Mouse (Mus musculus) layer of hippocampus, postnatal 10 days (tissue): Measurements from ENCODE around the gene 4933427D14Rik. TPM values are rescaled to one million over a fixed set of nuclear protein-coding genes. Genes with fewer than 3 reads are reported as not detected.

Experiments used
- DNase-seq, 2 experiments: peaks; one replicate each; pipeline ENCODE4 v3.0.0; 2021; ENCODE audit warnings: low spot score in 2 of 2
- total RNA-seq, 2 experiments: library from RNA; stranded (reverse); gene quantifications; 2 replicates each; pipeline ENCODE4 v1.2.3; 2021

Gene 4933427D14Rik
- total RNA-seq, 2 experiments from 2014 or later, result 23.4 to 24.3 TPM

GRCm38 (mm10) chr11:72145182-72145876, 61.9 kb downstream of the 4933427D14Rik start:
- DNase-seq, result peak in 1 of 2 experiments; percentile 44

GRCm38 (mm10) chr11:72142889-72143288, 64.4 kb downstream of the 4933427D14Rik start:
- no peak for DNase-seq

DNA sequence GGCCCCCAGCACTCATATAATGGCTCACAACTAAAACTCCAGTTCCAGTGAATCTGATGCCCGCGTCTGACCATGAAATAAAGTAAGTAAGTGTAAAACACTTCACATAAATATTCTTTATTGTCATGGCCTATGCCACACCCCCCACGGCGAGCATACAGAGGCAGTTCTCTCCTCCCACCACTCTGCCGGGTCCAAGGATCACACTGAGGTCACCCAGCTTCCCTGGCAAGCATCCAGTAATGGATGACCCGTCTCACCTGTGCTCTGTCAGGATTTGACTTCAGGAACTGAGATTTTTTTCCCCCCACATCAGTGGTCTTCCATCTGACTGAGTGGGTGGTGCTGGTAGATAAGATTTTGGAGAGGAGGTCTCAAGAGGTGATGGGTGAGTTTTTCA, 67.1 kb downstream of the 4933427D14Rik start:
- DNase-seq, result no peak

- no peak for DNase-seq
Measured at GRCm38 (mm10) chr11:72136231-72136982, 70.9 kb downstream of the 4933427D14Rik start.

DNA sequence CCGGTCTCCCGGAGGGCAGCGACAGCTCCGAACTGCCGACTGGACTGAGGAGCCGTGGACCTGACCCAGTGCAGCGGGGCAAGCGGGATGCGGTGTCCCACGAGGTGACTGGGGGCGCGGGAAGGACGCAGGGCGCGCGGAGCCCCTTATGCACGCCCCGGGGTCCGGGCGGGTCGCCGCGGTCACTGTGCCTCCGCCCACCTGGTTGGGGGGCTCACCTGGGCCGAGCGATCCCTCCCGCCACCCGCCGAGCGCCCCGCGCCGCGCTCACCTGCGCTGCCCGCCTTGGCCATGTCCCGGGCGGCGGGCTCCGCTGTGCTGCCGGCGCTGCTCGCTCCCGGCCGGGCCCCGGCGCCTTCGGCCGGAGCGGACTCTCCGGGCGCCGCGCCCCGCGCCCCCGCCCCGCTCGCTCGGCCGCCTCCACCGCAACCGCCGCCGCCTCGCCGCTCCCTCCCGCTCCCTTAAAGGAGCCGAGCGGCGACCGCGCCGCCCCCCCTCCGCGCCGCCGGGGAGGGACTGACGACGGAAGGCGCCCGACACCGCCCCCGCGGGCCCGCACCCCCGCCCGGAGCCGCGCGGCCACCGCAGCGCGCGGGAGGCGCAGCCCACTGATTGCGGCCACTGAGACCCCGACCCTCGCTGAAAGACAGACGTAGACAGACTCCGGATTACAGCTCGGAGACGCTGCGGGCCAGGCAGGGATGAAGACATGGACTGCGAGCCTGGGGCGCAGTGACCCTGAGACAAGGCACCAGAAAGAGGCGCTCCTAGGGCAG, 71.7 kb downstream of the 4933427D14Rik start, which contains the start of gene Pitpnm3:
Pitpnm3 (minus strand) TSS at position 396 of the 776 bp plus-strand sequence.
- peak in 1 of 2 experiments; percentile 53 for DNase-seq

DNA sequence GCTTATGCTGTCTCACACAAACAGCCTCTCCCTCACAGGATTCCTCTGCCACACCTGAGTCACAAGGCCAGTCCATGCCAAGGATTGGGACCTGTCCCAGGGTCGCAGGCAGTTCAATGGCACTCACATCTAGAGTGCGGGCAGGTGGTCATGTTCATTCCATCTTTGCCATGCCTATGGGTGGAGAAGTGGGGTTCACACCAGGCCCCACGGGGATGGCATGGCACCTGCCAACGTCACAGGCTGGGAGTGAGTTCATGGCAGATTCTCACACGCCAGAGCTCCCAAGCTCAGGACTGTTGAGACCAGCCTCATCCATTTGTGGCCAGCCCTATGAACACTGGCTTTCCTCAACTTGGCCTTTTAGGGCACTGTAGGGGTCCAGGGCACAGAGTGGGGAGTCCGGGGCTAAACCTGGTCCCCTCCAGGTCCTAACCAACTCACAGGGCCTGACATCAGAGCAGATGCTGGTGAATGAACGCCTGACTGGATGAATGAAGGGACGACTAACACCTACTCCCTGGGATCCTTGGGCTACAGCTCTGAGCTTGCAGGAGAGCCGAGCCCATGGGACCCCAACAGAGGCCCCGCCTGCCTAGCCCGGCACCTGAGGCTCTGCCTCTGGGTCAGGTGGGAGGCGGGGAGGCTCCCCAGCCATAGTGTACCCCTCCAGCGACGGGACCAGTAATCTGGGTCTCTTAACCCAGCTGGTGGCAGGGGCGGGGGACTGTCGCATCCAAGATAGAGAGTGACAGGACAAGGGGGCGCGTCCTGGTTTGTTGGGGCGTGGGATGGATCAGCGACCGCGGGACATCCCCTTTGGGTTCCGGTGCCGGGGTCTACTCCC, 72.5 kb downstream of the 4933427D14Rik start:
- DNase-seq, result no peak

DNA sequence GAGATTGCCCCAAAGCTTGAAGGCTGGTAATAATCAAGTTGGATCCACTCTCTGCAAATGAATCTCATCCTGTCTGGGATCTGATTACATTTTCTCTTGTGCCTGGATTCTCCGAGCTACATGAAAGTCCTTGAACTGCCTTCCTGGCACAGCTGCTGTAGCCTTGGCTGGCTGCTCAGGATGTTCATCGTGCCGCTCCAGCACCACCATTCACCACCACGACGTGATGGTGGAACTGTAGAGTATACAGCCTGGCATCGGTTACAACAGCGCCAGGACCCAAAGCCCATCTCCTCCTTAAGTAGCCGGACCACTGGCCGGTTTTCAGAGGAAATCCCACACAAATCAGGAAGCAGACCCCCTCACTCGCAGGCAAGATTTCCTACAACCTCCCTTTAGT, 74.2 kb downstream of the 4933427D14Rik start:
- no peak for DNase-seq

GRCm38 (mm10) chr11:72132266-72132665, 75.0 kb downstream of the 4933427D14Rik start:
- DNase-seq, result peak; percentile 55 to 63

DNA sequence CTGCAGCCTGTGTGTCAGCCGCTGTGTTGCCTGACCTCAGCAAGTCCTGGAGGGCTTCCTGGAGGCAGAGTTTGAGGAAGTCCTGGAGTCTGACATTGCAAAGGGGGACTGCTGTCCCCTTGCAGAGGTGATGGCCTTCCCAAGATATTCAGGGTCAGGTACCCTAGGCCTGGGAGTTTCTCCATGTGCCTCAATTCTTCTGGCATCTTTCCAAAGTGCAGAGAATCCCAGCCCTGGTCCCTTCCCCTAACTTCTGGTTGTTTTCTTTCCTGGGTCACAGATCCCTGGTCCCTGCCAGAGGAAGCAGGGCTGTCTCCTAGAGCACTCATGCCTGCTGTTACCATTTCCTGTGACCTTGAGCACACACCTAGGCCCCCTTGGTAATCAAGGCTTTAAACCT, 75.6 kb downstream of the 4933427D14Rik start:
- DNase-seq, result no peak

- no peak for DNase-seq
Measured at GRCm38 (mm10) chr11:72130905-72131304, 76.4 kb downstream of the 4933427D14Rik start.

GRCm38 (mm10) chr11:72130472-72130871, 76.8 kb downstream of the 4933427D14Rik start:
- no peak for DNase-seq

DNA sequence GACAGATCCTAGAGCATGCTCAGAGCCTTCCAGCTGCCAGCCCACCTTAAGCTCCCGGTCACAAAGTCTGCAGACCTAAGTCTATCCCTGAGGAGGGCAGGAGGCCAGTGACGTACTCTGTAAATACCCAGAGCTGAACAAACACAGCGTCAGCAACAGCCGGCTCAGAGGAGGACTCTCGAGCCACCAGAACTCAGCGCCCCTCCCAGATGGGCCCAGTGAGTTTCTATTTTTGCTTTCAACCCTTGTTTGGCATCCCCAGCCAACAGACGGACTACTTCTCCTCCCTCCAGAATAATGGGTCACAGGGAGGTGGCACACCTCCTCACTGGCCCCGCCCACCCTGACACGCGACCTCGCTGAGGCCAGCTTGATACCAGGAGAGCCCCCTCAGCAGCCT, 77.2 kb downstream of the 4933427D14Rik start:
- DNase-seq, result no peak

GRCm38 (mm10) chr11:72129032-72129894, 78.0 kb downstream of the 4933427D14Rik start:
- peak; percentile 45 to 52 for DNase-seq

DNA sequence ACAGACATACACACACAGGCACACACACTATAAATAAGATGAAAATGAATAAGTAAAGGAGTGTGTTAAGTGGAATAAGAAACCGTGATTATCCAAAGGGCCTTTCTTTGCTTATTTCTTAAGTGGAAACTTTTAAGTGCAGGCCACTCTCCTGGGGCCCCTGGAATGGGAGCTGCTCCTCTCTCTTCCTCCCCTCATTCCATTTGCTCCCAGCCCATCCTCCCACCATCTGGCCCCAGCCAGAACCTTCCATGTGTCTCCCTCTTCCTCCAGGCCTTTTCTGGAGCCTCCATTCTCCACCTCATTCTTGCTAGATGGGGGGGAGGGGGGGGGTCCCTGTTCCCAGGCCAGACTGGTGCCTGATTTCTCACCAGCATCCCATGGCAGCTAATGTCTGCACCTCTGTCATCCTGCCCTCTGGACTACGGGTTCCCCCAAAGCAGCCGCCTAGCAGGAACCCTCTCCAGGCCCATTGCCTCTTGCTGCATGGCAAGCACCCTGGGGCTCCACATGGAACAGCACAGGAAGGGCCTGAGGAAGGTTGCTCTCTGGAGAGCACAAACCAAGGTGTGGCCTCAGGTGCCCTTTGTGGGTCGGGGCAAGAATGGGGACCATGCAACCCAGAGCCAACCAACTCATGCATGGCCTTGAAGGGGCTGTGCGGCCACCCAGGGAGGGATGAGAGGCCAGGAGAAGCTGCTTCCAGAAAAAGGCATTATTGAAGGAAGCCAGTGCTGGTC, 79.6 kb downstream of the 4933427D14Rik start:
- DNase-seq, result no peak

DNA sequence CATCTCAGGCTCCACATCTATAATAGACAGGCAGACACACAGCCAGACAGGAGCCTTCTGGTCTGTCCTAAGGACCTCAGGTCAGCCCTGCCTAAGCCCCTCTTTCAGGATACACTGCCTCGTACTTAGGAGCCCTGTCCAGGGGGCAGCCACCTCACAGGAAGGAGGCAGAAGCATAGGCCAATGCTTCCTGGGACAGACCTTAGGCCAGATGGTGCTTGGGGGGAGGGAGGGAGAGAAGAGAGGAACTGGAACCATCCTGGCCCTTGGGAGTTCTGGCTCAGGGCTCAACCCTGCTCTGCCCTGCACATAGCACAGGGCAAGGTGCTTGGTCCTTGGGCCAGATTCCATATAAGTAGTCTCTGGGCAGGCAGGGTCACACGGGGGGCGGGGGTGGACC, 81.5 kb downstream of the 4933427D14Rik start:
- no peak for DNase-seq

- DNase-seq, result no peak
Measured at GRCm38 (mm10) chr11:72123531-72123930, 83.7 kb downstream of the 4933427D14Rik start.

- no peak for DNase-seq
Measured at GRCm38 (mm10) chr11:72120354-72120753, 86.9 kb downstream of the 4933427D14Rik start.

DNA sequence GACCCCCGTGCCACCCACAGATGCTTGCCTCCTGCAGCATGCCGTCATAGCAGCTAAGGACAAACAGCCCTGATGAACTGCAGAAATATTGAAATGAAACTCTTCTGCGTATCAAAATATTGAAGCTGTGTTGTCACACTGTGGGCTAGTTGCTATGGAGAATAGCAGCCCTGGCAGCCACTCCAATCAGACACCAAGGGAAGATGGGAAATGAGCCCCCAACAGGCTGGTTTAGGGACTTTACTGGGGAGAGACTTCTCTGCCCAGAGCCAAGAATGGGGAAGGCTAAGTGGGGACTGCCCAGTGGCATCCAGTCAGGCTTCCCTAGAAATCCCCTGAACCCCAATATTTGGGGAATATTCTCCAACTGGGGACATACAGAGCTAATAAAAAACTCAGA, 88.6 kb downstream of the 4933427D14Rik start:
- no peak for DNase-seq

- no peak for DNase-seq
Measured at GRCm38 (mm10) chr11:72113296-72113695, 94.0 kb downstream of the 4933427D14Rik start.
